Mouse (Mus musculus): ENCODE data around the gene Gm4450. TPM values are rescaled to one million over a fixed set of nuclear protein-coding genes. Genes with fewer than 3 reads are reported as not detected.
"Not testable (repeated sequence)": the region's sequence is repeated elsewhere in the genome, so short reads cannot be mapped to it uniquely, and the experiment has no call there.

The Gm4450 gene
- polyA plus RNA-seq, 1 experiment from 2014 or later: not detected

GRCm38 (mm10) chr3:98410619-98411580, 46.0 kb downstream of the Gm4450 start:
- not testable (repeated sequence) for H3K4me3 ChIP-seq (ENCODE audit: low read depth, low read length); H3K4me1 ChIP-seq (replicated peaks; ENCODE audit: control insufficient read depth, insufficient read depth, low read length); H3K27ac ChIP-seq (ENCODE audit: low read depth, low read length); H3K36me3 ChIP-seq (ENCODE audit: control insufficient read depth, insufficient read depth, low read length); DNase-seq (ENCODE audit: low spot score); H3K27me3 ChIP-seq (ENCODE audit: control insufficient read depth, insufficient read depth, low read length); H3K4me2 ChIP-seq (replicated peaks; ENCODE audit: low read depth, low read length); ATAC-seq (ENCODE audit: low FRiP score); H3K9ac ChIP-seq (ENCODE audit: low read depth, low read length); H3K9me3 ChIP-seq (ENCODE audit: control insufficient read depth, low read length)
- 93% methylated on average over 15 of the region's 27 CpGs for WGBS

GRCm38 (mm10) chr3:98407261-98407780, 49.6 kb downstream of the Gm4450 start:
- 69% methylated on average over 5 of the region's 5 CpGs for WGBS

GRCm38 (mm10) chr3:98406569-98407144, 50.3 kb downstream of the Gm4450 start:
- not testable (repeated sequence) for H3K4me1 ChIP-seq (replicated peaks; ENCODE audit: control insufficient read depth, insufficient read depth, low read length); H3K27ac ChIP-seq (ENCODE audit: low read depth, low read length); H3K4me2 ChIP-seq (replicated peaks; ENCODE audit: low read depth, low read length); H3K9me3 ChIP-seq (ENCODE audit: control insufficient read depth, low read length); ATAC-seq (ENCODE audit: low FRiP score); DNase-seq (ENCODE audit: low spot score); H3K36me3 ChIP-seq (ENCODE audit: control insufficient read depth, insufficient read depth, low read length); H3K27me3 ChIP-seq (ENCODE audit: control insufficient read depth, insufficient read depth, low read length); H3K9ac ChIP-seq (ENCODE audit: low read depth, low read length); H3K4me3 ChIP-seq (ENCODE audit: low read depth, low read length)
- 72% methylated on average over 12 of the region's 12 CpGs for WGBS

More at GRCm38 (mm10) chr3:98407261-98407780, 49.6 kb downstream of the Gm4450 start:
- not testable (repeated sequence) for H3K27me3 ChIP-seq (ENCODE audit: control insufficient read depth, insufficient read depth, low read length); H3K27ac ChIP-seq (ENCODE audit: low read depth, low read length); ATAC-seq (ENCODE audit: low FRiP score); DNase-seq (ENCODE audit: low spot score); H3K9me3 ChIP-seq (ENCODE audit: control insufficient read depth, low read length); H3K4me3 ChIP-seq (ENCODE audit: low read depth, low read length); H3K4me1 ChIP-seq (replicated peaks; ENCODE audit: control insufficient read depth, insufficient read depth, low read length); H3K9ac ChIP-seq (ENCODE audit: low read depth, low read length); H3K4me2 ChIP-seq (replicated peaks; ENCODE audit: low read depth, low read length); H3K36me3 ChIP-seq (ENCODE audit: control insufficient read depth, insufficient read depth, low read length)

DNA sequence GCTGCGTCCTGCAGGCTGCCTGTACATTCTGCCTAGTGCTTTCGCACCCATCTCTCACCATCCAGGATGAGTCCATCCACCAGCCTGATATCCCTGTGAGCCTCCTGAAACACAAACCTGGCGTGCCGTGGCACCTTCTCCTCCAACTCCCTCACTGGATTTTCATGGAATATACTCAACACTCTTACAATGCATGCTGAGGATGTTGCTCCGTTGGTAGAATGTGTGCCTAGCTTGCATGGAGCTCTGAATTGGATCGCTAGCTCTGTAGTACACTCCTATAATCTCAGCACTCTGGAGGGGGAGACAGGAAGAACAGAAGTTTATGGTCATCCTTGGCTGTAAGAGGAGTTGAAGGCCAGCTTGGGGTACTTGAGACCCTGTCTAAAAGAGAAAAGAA, 51.0 kb downstream of the Gm4450 start:
- H3K9me3 ChIP-seq (ENCODE audit: control insufficient read depth, low read length); H3K4me2 ChIP-seq (replicated peaks; ENCODE audit: low read depth, low read length); H3K4me3 ChIP-seq (ENCODE audit: low read depth, low read length); H3K36me3 ChIP-seq (ENCODE audit: control insufficient read depth, insufficient read depth, low read length); H3K27ac ChIP-seq (ENCODE audit: low read depth, low read length); ATAC-seq (ENCODE audit: low FRiP score); H3K9ac ChIP-seq (ENCODE audit: low read depth, low read length); H3K4me1 ChIP-seq (replicated peaks; ENCODE audit: control insufficient read depth, insufficient read depth, low read length); H3K27me3 ChIP-seq (ENCODE audit: control insufficient read depth, insufficient read depth, low read length); DNase-seq (ENCODE audit: low spot score): not testable (repeated sequence)
- 92% methylated on average over 5 of the region's 6 CpGs for WGBS

- not testable (repeated sequence) for DNase-seq (ENCODE audit: low spot score); H3K4me1 ChIP-seq (replicated peaks; ENCODE audit: control insufficient read depth, insufficient read depth, low read length); H3K27ac ChIP-seq (ENCODE audit: low read depth, low read length); H3K27me3 ChIP-seq (ENCODE audit: control insufficient read depth, insufficient read depth, low read length); H3K4me3 ChIP-seq (ENCODE audit: low read depth, low read length); H3K36me3 ChIP-seq (ENCODE audit: control insufficient read depth, insufficient read depth, low read length); H3K9me3 ChIP-seq (ENCODE audit: control insufficient read depth, low read length); ATAC-seq (ENCODE audit: low FRiP score); H3K4me2 ChIP-seq (replicated peaks; ENCODE audit: low read depth, low read length); H3K9ac ChIP-seq (ENCODE audit: low read depth, low read length)
- WGBS: 87% methylated on average over 9 of the region's 9 CpGs
Measured at GRCm38 (mm10) chr3:98404268-98404895, 52.5 kb downstream of the Gm4450 start.

Other genes starting within 250 kb of the Gm4450 start
- not detected in 2 replicates for gene Reg4, start 235.0 kb downstream of the Gm4450 start, polyA plus RNA-seq (2014; fragmentation: Nextera tagmentation; extraction: Ambion mirVana)
- 2.9 and 5.2 TPM in 2 replicates for gene Hmgcs2, start 176.7 kb downstream of the Gm4450 start, polyA plus RNA-seq (2014; fragmentation: Nextera tagmentation; extraction: Ambion mirVana)
- gene Phgdh, start 117.1 kb downstream of the Gm4450 start, polyA plus RNA-seq (2014; fragmentation: Nextera tagmentation; extraction: Ambion mirVana): 311 and 319 TPM in 2 replicates
- gene Zfp697, start 74.7 kb downstream of the Gm4450 start, polyA plus RNA-seq (2014; fragmentation: Nextera tagmentation; extraction: Ambion mirVana): 12.2 and 15.5 TPM in 2 replicates
- gene Hsd3b4, start 53.4 kb upstream of the Gm4450 start, polyA plus RNA-seq (2014; fragmentation: Nextera tagmentation; extraction: Ambion mirVana): not detected in 2 replicates
- not detected in 2 replicates for gene Gm10681, start 131.7 kb upstream of the Gm4450 start, polyA plus RNA-seq (2014; fragmentation: Nextera tagmentation; extraction: Ambion mirVana)
- not detected in 2 replicates for gene Hsd3b5, start 173.1 kb upstream of the Gm4450 start, polyA plus RNA-seq (2014; fragmentation: Nextera tagmentation; extraction: Ambion mirVana)